Mouse (Mus musculus) thymus, postnatal 10 days (tissue): Measurements from ENCODE around the gene Bcas3.

Experiments
- DNase-seq, 2 experiments: peaks; one replicate each; pipeline ENCODE4 v3.0.0; 2021; ENCODE audit warnings: low spot score in 2 of 2

Bcas3 gene

DNA sequence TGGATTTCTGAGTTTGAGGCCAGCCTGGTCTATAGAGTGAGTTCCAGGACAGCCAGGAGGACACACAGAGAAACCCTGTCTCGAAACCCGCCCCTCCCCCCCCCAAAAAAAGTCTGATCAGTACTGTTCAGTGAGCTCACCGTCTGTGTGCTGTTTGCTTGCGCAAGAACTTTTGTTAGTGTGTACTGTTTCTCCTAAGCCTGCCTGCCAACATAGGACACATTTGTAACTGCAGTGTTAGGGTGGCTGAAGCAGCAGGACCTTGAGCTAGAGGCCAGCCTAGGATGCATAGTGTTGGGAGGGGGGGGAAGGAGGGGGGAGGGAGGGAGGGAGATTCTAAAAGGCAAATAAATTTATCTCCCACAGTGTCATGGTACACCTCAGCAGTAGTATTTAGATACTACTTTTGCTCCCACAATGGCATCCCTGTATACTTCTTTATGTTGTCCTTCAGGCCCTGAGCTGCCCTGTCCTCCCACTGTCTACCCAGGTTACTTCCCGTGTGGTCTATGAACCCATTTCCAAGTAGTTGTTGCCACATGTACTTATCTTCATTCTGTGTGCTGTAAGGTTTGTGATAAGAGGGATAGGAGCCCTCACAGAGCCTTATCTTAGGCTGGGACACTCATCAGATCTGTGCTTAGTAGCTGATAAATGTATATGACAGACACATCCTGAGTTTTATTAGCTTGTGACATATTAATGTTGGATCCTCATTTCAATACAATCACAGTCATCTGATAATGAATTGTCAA, 176.7 kb downstream of the Bcas3 start:
- no peak for DNase-seq

DNA sequence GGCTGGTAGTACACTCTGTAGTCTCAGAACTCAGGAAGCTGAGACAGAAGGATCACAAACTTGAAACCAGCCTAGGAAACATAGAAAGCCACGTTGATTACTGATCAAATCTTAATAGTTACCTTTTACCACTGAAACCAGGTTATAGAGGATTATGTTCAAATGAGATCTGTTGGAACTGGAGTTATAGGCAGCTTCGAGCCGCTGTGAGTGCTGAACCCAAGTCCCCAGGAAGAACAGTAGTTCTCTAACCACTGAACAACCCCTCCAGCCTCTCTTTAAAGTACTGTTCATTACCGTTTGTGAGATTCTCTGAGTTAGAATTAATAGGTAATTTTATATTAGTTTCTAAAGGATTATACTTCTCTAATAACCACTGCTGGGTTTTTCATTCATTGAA, 188.0 kb downstream of the Bcas3 start:
- DNase-seq: no peak

DNA sequence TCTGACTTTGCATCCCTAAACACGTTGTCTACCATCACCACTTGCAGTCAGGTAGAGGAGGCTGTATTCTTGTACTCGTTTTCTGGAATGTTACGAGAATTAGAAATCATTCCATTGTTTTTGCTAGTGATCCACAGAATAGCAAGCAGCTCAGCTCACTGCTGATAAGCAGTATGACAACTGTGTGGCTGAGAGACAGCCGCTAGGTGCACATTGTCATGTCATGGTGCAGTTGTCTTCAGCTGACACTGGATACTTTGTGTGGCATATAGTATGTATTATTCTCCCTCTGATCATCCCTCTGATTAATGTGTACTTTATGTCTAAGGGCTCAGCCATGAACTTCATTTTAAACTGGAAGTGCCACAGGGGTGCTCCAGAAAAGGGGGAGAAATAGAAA, 190.3 kb downstream of the Bcas3 start:
- DNase-seq: no peak

DNA sequence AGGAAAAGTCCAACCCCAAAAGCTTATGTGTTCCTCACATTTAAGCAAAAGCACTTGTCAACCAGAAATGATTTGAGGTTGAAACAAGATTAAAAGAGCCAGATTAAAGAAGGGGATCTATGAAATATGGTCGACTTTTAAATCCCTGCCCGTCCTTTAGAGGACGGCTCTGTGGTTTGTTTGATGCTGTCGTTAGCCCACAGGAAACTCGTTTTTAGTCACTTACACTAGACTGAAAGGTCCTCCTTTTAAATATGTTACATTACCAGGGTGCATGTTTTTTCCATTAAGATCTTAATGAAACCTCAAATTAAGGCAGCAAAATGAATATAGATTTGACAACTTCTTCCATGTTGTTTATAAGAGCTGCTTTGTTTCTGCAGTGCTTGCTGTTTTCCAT, 192.6 kb downstream of the Bcas3 start:
- DNase-seq: no peak

DNA sequence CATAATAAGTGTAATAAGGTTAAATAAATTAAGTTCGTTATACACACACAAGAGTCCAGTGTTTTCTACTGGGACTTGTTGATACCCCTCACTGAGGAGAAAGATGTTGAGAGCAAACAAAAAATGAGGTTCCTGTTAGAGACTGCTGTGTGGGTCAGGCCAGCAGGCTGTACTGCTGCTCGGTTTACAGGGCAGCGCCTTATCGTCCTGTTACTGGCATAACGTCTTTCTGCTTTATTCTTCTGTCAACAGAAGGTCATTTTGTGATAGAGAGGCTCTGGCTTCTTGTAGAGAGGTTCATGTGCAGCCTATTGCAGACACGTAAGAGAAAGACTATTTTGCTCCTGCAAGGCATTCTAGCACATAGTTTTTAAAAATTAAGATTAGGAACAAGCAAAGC, 195.0 kb downstream of the Bcas3 start:
- DNase-seq: no peak

DNA sequence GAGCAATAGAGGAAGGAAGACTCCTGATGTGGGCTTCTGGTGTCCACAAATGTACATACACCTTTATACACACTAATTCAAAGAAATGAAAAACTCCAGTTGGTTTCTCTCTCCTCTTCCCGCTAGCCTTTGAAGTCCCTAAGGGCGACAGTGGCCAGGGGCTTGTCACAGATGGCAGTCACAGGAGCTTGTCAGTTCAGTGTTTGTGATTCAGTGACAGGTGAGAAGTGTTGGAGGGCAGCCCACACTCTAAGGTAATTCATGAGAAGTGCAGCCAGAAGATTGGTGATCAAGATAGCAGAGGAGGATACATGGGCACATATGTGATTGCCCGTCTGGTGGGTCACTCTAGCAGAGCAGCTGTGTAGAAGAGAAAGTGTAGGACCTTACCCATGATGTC, 196.7 kb downstream of the Bcas3 start:
- no peak for DNase-seq

DNA sequence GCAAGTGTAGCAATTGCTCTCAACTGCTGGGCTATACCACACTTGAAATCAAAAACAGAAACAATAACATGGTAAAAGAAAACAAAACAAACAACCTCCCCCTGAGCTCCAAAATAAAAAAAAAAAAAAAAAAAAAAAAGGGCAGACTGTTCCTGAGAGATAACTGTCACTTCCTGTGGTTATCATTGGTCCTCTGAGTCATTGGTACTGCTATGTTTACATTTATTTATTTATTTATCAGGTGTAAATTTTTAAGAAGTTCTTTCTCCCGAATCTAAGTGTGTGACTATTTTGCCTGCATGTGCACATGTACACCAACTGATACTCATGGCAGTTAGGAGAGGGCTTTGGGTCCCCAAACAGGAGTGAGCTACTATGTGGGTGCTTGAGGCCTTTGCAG, 202.1 kb downstream of the Bcas3 start:
- DNase-seq: no peak

DNA sequence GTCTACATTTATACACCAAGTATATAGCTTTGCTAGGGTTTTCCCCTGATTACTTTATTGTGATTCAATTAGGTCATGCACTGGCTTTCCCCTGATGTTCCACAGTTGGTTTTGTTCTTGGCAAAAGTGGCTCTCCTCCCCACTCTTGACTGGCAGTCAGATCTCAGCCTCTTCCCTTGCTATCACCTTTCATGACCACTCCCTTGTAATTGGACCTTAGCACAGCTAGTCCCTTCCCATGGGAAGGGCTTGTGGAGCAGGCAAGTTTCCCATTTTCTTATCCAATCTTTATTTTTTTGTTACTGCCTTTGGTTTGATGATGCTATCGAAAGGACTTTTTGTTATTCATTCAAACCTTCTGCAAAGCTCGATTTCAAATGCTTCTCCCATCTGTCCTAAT, 202.8 kb downstream of the Bcas3 start:
- no peak for DNase-seq

DNA sequence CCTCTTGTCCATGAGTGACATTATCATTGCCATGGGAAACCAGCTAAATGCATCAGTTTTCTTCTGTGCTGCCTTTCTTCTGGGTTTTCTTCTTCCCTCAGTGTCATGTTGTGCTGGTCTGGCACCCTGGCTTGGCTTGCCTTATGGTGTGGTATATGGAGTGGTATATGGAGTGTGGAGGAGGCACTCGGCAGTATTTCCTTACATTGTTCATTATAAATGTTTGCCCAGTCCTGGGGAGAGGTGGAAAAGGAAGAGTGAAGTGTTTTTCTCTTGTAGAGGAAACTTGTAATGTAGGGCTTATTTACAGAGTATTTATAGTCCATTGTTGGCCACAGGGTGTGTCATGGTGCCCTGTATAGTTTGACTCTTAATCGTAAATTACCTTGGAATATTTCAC, 212.1 kb downstream of the Bcas3 start:
- DNase-seq: no peak

DNA sequence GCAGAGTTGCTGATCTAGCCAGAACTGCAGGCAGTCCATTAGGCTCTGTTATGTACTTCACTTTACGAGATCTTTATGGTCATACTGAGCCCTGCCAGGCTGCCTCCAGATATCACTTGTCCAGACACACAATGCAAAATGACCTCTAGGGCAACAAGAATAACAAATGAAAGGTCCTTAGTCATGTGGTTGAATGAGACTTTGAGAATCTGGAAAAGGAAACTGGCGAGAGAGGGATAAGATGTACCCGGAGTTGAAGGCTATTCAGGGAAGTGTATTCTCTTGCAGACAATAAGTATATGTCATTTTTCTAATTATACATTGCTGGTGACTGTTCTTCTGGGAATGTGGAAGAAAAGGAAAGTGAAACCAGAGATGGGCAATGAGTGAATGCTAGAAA, 218.1 kb downstream of the Bcas3 start:
- DNase-seq: no peak

DNA sequence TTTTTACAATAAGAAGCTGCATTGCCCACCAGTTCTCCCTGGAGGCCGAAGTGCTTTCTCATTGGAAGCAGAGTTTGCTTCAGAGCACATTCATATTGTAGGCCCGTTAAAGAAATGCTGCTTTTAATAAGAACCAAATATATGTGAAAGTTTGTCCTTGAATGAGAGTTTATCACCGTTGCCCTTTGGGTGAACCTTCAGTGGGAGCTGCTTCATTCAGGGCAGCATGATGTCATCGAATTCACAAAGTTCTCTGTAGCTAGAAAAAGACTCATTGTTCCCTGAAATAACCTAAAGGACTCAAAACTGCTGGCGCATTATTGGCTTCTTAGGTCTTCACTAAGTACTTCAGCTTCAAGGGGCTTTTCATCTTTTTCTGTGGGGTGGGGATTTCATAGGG, 219.0 kb downstream of the Bcas3 start:
- no peak for DNase-seq

DNA sequence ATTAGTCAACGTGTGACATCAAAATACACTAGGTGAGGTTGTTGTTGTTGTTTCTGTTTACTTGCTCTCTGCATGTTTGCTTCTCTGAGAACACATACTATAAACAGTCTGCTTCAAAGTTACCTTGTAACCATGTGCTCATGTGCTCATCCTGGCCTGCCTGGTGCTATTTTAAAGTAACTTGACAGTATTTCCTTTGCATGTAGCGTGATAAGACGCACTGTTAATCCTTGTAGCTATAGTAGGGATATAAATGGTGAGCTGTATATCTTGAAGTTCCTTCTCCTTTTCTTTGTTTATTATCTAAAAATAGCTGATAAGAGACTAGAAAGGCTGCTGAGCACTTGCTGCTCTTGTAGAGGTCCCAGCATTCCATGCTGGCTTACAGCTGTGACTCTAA, 219.6 kb downstream of the Bcas3 start:
- DNase-seq: no peak

DNA sequence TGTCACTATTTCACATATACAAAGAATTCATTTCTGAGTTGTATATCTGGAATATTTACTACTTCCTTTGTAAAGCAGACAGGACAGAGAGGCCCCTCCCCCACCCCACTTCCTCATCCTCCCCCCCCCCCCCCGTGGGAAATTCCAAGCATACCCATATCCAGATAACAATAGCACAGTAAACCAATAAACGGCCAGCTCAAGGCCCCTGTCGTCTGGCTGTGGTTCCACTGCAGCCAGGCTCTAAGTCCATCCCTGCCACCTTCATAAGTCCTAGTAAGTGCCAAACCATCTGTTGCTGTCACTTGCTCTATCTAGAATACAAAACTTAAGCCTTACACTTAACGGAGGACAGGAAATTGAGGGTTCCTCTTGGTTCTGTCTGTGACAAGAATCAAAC, 221.5 kb downstream of the Bcas3 start:
- DNase-seq: no peak

DNA sequence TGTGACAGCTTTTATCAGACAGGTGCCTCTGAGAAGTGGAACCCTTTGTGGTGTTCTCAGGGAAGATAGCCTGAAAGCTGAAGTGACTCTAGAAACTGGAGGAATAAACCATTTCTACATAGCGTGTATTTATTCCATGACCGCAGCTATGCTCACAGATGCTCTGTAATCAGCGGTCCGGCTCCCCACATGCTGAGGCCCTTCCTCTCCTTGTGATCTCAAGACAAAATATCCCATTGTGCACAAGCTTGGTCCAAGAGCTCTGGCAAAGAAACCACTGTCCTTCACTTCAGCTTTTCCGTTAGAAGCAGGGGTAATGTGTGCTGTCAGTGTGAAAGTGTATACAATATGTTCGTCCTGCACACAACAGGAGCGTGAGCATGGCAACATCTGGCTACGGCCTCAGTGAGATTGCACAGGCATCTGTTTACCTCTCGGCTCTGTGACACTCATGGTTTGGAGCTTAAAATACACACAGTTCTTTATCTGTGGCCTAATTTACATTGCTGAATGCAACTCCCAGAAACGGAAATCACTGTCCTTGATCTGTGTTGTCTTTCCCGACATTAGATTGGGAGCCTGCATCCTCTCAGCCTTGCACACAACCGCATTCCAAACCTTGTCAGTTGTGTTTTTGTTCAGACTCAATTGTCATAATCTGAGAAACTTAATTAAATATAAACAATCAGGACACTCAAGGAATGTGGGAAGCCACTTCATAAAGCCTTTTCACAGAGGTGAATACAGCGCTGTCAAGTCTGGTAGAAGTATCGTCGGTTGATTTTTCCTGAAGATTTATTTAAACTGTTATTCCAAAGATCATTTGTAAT, 225.1 kb downstream of the Bcas3 start:
- DNase-seq: no peak

DNA sequence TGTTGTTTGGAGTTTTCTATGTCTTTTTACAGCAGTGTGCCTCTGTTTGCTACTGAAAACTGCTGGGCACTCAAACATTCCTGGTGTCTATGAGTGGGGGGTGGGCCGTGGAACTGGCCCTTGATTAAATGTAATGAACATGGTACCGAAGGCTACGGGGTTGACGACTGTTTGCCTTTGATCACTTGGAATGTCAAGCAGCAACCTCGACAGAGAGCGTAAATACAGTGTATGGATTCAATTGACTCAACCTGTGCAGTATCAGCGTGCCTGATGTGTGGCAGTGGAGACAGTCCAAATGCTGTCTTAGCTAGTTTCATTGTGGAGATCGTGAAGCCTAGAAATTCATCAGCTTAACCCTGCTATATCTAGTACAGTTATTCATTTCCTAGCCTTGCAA, 231.1 kb downstream of the Bcas3 start:
- no peak for DNase-seq

DNA sequence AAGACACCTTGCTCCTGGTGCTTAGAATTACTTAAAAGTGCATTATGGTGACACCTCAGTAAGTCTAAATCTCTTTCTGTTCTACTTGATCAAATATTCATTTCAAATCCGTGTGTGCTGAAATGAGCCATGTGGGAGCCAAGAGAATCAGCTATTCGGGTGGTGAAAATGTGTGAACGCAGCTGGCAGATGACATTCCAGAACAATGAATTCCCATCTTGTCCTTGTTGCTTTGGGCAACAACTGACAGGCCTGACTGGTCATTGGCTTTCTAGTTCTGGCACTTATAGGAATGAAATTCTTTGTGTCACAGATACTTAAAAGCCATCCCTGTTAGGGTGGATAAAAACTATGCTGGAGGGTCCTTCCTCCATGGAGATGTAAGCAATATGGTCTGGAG, 240.7 kb downstream of the Bcas3 start:
- DNase-seq: no peak

DNA sequence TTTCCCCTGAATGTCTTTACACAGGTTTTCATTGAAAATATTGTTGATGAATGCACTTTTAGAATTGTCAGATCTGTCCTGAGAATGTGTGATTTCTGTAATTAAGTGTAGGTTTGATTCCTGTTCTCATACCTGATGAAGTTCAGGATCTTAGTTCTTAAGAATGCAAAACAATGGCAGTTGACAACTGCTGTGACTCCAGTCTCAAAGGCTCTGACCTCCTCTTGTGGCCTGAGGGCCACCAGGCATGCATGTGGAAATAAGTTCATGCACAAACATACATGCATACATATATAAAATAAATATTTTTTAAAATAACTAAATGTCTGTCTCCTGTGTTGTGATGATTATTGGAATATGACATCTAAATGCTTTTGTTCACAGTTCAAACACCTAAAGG, 246.3 kb downstream of the Bcas3 start:
- DNase-seq: no peak

DNA sequence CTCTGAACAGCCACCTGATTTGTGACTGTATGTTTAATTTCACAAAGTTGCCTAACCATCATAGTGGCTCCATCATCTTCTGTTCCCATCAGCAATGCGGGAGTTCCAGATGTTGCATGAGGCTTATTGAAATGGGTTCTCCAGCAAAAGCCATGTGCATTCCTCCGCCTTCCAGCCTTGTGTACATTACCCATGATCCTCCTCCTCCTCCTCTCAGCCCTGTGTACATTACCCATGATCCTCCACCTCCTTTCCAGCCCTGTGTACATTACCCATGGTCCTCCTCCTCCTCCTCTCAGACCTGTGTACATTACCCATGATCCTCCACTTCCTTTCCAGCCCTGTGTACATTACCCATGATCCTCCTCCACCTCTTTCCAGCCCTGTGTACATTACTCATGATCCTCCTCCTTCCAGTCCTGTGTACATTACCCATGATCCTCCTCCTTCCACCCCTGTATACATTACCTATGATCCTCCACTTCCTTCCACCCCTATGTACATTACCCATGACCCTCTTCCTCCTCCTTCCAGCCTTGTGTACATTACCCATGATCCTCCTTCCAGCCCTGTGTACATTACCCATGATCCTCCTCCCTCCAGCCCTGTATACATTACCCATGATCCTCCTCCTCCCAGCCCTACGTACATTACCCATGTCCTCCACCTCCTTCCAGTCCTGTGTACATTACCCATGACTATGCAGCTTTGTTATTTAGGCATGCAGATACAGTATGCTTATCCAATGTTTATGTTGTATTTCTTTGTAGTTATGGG, 250.8 kb downstream of the Bcas3 start:
- DNase-seq: no peak

DNA sequence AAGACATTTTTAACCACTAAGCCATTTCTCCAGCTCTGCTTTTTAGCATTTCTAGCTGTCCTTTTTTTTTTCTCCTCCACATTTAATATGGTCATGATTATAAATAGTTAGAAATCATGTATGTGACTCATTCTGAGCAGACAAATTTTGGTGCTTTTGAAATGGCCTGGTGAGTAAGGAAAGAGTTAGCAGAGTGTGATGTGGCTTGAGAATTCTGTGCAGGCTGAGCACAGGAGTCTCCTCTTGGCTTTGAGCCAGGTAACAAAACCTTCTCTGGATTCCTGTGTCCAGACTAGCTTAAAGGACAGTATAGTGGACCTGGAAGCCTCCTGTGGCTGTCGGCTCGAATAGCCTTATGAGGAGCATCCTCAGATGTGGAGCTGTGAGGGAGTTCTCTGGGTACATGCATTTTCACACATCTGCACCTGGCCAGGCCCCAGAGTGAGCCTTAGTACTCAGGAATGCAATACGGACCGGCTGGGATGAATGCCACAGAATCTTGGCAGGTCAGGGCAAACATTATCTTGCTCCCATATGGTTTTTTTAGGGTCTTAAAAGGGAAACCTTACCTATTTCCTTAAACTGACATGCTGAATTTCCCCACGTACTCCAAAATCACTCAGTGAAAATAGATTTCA, 256.5 kb downstream of the Bcas3 start:
- DNase-seq: no peak

DNA sequence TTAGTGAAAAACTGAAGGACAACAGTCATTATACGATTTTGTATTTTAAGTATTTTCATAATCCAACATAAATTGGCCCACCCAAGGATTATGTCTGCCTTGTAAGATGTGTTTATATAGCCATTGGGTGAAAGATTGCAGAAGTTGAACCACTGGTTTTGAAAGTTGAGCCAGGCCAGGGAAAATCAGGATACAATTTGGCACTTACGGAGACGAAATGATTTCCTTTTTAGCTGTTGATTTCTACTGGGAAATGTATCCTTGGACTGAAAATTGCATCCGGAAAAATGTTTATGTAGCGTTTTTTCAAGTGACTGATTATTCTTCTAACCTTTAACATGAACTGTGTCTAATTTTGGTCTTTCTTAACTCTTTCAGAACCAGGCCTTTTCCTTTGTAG, 260.1 kb downstream of the Bcas3 start:
- DNase-seq: no peak

DNA sequence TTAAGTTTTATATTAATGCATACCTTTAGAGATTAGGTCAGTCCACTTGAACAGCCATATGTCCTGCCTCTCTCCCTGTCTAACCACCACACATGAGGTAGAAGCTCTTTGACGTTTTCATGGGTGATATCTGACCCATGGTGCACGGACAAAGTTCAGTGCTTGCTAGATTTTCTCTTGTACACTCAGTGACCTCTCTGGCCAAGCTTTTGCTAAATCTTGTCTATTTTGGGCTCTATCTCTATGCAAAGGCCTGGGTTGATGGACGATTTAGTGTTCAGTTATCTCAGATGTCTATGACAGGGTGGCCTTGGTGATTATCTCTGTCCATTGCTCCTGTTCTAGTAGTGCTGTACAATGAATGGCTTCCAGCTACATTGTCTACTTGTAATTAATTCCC, 260.6 kb downstream of the Bcas3 start:
- no peak for DNase-seq

DNA sequence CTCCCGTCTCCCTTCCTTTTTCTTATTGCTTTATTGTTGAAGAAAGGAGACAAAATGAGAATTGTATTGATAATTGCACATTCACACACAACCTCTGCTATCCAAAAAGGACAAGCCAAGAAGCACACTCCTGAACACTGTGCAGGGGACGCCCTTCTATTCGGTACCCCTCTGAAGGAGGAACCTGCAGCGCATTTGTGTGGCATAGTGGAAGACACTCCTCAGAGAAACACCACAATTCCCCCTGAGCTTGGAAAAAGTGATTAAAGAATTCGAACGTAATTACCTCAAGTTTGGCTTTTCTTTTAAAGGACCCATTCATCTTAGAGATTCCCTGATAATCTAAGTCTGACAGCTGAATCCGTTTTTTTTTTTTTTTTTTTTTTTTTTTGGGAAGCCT, 261.5 kb downstream of the Bcas3 start:
- no peak for DNase-seq
